Mouse (Mus musculus) heart, adult 9 months (tissue): ENCODE data around the gene Tmeff1.

Experiments used
- DNase-seq, 2 experiments: peaks; one replicate each; pipeline ENCODE4 v3.0.0; 2022; ENCODE audit warnings: low spot score in 2 of 2

Gene Tmeff1

DNA sequence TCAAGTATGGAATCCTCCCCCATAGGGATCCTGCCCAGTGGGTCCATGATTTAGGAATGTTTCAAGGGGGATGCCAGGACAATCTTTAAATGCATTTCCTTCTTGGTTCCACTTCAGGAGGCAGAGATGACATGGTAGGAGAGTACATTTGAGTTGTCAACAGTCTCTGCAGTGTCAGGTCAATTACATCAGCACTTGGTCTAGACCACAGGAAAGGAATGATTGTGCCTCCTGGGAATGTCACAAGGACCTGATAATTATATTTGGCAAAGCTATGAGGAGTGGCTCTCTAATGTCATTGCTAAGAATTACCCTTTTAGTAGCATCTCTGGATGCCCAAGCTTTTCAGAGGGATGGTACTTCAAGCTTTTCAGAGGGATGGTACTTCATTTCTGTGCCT lies 20.0 kb upstream of the Tmeff1 start:
- DNase-seq, result no peak

- DNase-seq, result no peak
Measured at GRCm38 (mm10) chr4:48576361-48576760, 8.6 kb upstream of the Tmeff1 start.

GRCm38 (mm10) chr4:48577831-48578230 lies 7.1 kb upstream of the Tmeff1 start:
- DNase-seq, result no peak

DNA sequence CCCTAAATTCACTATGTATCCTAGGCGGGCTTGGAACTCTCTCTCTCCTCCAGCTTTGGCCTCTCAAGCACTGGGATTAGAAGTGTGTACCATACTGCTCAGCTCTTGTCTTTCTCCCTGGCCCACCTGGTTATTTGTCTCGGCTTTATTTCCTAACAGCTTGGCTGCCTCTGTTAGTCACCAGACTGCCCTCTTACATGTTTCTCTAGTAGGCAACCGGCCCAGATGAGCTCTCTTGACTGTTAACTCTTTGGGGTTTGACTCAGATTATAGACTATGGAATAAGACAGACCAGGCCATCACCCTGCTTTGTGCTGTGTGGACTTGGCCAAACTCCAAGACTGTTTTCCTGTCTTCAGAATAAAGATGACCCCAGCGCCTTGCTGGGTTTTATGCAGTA lies 6.6 kb upstream of the Tmeff1 start:
- DNase-seq, result peak in 1 of 2 experiments; percentile 49

GRCm38 (mm10) chr4:48579475-48580110 lies 5.4 kb upstream of the Tmeff1 start:
- no peak for DNase-seq

DNA sequence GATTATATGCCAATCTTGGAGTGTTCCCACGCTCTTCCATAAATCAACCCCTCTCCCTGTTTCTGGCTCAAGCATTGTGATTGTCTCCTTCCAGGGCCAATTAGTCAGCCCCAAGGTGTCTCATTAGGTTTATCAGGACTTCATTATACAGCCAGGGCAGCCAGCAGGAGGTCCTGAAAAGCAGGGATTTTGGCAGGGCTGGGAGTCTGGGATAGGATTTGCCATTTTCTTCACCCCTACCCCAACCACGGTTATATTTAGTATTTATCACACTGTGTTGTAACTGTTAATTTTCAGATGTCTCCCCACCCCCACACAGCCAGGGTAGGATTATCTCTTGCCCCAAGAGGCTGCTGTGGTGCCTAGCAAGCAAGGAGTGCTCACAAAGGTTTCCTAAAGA lies 3.8 kb upstream of the Tmeff1 start:
- DNase-seq, result no peak

- DNase-seq, result no peak
Measured at GRCm38 (mm10) chr4:48581993-48582392, 3.0 kb upstream of the Tmeff1 start.

DNA sequence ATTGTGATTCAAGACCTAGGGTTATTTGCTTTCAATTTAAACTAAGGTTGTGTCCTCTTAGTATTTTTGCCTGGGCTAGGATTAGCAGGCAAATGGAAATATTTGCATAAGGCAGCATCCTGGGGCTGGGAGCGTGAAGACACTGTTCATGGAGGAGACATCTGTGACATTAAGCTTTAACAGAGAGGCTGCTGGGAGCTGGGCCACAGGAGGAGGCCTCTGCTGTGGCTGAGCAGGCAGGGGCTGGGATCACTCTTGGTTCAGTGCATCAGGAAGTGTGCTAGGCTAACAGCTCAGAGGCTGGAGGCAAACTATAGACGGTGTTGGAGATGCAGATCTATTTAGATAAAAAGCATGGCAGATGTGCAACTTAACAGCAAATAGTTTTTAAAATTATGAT lies 2.0 kb upstream of the Tmeff1 start:
- DNase-seq, result no peak

- no peak for DNase-seq
Measured at GRCm38 (mm10) chr4:48585241-48586098, 496 bp downstream of the Tmeff1 start.

GRCm38 (mm10) chr4:48586099-48586821 lies 1.3 kb downstream of the Tmeff1 start:
- no peak for DNase-seq

DNA sequence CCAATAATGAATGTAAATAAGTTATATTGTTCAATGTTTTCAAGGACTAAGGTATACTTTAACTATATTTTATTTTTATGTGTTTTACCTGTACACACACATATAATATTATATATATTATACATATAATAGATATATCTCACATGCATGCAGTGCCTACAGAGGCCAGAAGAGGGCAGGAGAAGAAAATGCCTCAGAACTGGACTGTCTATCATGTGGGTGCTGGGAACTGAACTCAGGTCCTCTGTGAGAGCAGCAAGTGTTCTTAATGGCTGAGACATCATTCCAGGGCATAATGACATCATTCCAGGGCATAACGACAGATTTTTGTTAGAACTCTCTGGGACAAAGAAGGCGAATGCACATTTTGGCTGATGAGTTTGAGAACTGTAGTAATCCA lies 2.6 kb downstream of the Tmeff1 start:
- DNase-seq, result no peak

DNA sequence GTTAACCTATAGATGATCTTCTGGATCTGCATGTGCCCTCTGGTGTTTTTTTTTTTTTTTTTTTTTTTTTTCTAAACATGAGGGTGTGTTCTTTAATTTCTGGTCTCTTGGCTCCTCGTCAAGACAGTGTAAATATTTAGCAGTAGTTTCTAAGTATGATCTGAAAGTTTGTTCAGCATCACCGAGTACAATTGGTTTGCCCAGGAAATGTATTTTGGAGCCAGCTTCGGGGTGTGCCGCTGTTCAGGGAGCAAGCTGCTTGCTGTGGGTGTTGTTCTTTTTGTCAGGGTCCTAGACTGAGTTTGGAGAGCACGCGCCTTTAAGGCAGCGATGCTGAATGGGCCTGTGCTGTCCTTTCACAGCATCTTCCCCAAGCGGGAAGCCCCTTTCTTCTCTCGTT lies 3.6 kb downstream of the Tmeff1 start:
- DNase-seq, result no peak

- no peak for DNase-seq
Measured at GRCm38 (mm10) chr4:48590862-48591261, 5.9 kb downstream of the Tmeff1 start.

GRCm38 (mm10) chr4:48591390-48591789 lies 6.4 kb downstream of the Tmeff1 start:
- DNase-seq, result no peak

DNA sequence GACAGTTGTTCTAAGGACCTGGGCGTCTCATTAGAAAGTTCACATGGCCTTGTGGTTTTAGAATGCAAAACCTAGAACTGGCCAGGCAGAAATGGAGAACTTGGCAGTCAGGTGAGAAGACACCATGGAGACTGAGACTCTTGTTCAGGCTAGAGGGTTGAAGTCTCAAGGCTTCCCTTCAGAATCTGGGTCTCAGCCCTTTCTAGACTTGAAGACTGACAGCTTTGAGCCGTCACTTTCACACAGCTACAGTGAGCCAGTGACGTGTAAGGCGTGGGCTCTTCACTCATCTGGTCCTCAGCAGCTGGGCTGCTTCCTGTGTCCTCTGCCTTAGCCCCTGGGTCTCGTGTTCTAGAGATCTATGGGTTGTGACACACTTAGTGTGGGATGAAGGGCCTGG lies 7.4 kb downstream of the Tmeff1 start:
- no peak for DNase-seq

DNA sequence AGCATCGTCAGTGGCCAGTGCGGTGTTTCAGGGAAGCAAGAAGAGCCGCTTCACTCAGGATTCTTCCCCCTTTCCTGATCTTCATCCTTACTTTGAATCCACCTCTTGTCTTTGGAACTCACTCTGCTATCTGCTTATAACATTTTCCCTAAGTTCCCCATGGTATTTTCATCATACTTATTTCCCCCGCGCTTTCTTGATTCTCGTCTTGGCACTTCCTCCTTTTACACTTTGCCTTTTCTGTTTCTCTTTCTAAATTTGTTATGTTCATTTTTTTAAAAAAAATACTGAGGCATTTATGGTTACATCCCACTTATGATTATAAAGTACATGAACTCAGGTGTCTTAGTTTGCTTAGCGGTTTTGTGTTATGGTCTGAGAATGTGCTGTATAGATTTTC lies 7.9 kb downstream of the Tmeff1 start:
- no peak for DNase-seq

GRCm38 (mm10) chr4:48596111-48596510 lies 11.1 kb downstream of the Tmeff1 start:
- DNase-seq, result no peak

DNA sequence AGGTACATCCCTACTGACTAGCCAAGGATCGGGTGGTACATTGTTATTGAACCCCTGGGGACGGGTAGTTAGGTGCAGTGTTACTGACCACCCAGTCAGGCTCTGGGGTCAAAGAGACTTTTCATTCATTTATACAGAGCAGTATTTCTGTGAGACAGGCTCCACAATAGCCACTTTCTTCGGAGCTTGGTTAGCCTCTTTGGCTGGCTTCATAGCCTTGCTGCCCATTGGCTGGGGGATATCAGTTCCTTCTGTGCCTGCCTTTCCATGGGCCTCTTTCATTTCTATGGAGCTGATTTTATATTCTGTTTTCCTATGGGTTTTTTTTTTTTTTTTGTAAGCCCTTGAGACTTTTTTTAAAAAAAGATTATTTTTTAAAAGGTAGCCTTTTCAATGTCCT lies 20.7 kb downstream of the Tmeff1 start:
- no peak for DNase-seq

DNA sequence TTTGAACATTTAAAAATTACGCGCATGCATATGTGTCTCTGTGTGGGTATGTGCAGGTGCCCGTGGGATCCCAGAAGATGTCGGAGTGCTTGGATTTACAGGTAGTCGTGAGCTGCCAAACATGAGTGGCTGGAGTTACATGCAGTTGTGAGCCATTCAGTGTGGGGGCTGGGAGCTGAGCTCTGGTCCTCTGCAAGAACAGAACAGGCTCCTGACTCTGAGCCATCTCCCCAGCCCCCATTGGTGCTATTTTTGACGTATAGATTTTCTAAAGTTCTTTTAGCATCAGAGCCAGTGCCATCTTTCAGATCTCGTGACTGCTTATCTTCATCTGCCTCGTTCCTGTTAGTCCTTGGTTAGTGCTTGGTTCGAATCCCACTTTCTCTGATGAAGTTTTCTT lies 24.5 kb downstream of the Tmeff1 start:
- DNase-seq, result no peak

- no peak for DNase-seq
Measured at GRCm38 (mm10) chr4:48610251-48610650, 25.3 kb downstream of the Tmeff1 start.

GRCm38 (mm10) chr4:48615483-48615882 lies 30.5 kb downstream of the Tmeff1 start:
- DNase-seq, result no peak

- no peak for DNase-seq
Measured at GRCm38 (mm10) chr4:48617201-48617600, 32.2 kb downstream of the Tmeff1 start.

DNA sequence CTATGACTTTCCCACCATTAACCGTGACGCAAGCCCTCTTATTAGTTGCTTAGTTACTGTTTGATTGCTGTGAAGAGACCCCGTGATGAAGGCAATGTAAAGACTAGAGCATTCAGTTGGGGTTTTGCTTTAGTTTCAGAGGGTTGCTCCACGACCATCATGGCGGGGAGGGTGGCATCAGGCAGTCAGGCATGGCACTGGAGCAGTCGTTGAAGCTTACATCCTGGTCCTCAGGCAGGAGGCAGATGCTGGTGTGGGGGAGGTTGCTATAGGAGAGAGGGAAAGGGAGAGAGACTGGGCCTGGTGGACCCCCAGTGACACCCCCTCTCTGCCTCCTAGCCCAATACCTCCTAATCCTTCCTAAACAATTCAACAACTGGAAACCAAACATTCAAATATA lies 35.1 kb downstream of the Tmeff1 start:
- DNase-seq, result no peak
